Mouse (Mus musculus) embryonic facial prominence, embryonic 10.5 days (tissue): ENCODE measurements around the gene Agap1. TPM values are rescaled to one million over a fixed set of nuclear protein-coding genes. Genes with fewer than 3 reads are reported as not detected.
"Not testable (repeated sequence)": the region's sequence is repeated elsewhere in the genome, so short reads cannot be mapped to it uniquely, and the experiment has no call there.

ENCODE experiments used
- DNase-seq: peaks from one replicate; pipeline ENCODE4 v3.0.0-alpha.2; 2017; ENCODE audit warnings: low spot score
- H3K27ac ChIP-seq: fragments of 300-500 bp; sonication (generic); replicated peaks from 2 replicates; pipeline ENCODE4 v1.5.1; 2016; ENCODE audit warnings: mild to moderate bottlenecking
- H3K27me3 ChIP-seq: fragments of 300-500 bp; sonication (generic); replicated peaks from 2 replicates; pipeline ENCODE4 v1.6.1; 2016; ENCODE audit warnings: low read depth, mild to moderate bottlenecking; ENCODE audit not compliant: poor library complexity, severe bottlenecking
- H3K36me3 ChIP-seq: fragments of 300-500 bp; sonication (generic); replicated peaks from 2 replicates; pipeline ENCODE4 v1.6.1; 2016; ENCODE audit warnings: mild to moderate bottlenecking, moderate library complexity
- H3K4me1 ChIP-seq: fragments of 300-500 bp; sonication (generic); 2 replicates; pipeline ENCODE4 v1.6.1; 2016
- H3K4me3 ChIP-seq: fragments of 300-500 bp; sonication (generic); 2 replicates; pipeline ENCODE4 v1.5.1; 2016; ENCODE audit warnings: mild to moderate bottlenecking, moderate library complexity
- H3K9me3 ChIP-seq: fragments of 300-500 bp; sonication (generic); 2 replicates; pipeline ENCODE4 v1.6.1; 2016; ENCODE audit warnings: mild to moderate bottlenecking
- WGBS: fragments of 180-500 bp; shearing (Covaris S2); methylation state at CpG from one replicate; pipeline ENCODE4 v1.1.7; 2016; 5-methylcytosine and 5-hydroxymethylcytosine counted together
- polyA plus RNA-seq: library from polyadenylated mRNA; unstranded; fragments of >200 nt; fragmentation: Nextera tagmentation; extraction: Ambion mirVana; gene quantifications from 2 replicates; pipeline ENCODE4 v1.2.1, GENCODE M21; 2016

The Agap1 gene
- polyA plus RNA-seq, 1 experiment from 2014 or later = 13.6 TPM

- no peak overlapping the region for H3K4me3 ChIP-seq
- H3K27me3 ChIP-seq = no peaks in the 10 kb centered on the region
- H3K9me3 ChIP-seq = no peaks in the 10 kb centered on the region
- no peak for DNase-seq
- WGBS = 86% methylated on average over 17 of the region's 17 CpGs
- H3K36me3 ChIP-seq = 0 out of 2 replicates have a peak, but pooled peaks cover 3% of the 10 kb centered on the region
- H3K4me1 ChIP-seq = peaks cover 56% of the 10 kb centered on the region
- H3K27ac ChIP-seq = no peak overlapping the region
Observed at GRCm38 (mm10) chr1:89489111-89489971, 34.7 kb downstream of the Agap1 start.

DNA sequence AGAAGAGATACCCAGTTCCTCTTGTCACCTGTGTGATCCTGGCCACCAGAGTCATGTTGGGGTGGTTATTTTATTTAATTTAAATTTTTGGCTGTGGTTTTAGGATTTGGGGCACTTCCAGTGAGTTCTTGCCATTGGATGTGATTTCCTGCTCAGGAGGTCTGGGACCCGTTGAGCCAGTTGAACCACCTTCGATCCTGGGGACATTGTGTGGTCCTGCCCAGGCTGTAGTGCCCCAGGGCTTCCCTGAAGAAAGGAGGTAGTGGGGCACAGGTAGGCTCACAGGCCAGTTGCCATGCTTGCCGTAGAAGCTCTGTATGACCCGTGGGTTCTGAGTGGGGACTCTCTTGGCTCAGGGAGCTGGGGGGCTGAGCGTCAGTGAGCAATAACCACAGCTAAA, 38.6 kb downstream of the Agap1 start:
- 85% methylated on average over 5 of the region's 5 CpGs for WGBS

GRCm38 (mm10) chr1:89494816-89495215, 40.2 kb downstream of the Agap1 start:
- H3K27me3 ChIP-seq = no peaks in the 10 kb centered on the region
- H3K36me3 ChIP-seq = 0 out of 2 replicates have a peak, but pooled peaks cover 3% of the 10 kb centered on the region
- no peaks in the 10 kb centered on the region for H3K9me3 ChIP-seq
- no peak overlapping the region for H3K4me3 ChIP-seq
- H3K27ac ChIP-seq = no peak overlapping the region
- 81% methylated on average over 1 of the region's 1 CpGs for WGBS
- DNase-seq = no peak
- H3K4me1 ChIP-seq = peaks cover 56% of the 10 kb centered on the region

More for the DNA sequence above, 38.6 kb downstream of the Agap1 start:
- Histone ChIP-seq H3K27me3 (no peaks in the 10 kb centered on the region), H3K4me1 (peaks cover 58% of the 10 kb centered on the region), H3K9me3 (no peaks in the 10 kb centered on the region), H3K27ac (no peak overlapping the region), H3K4me3 (no peak overlapping the region), H3K36me3 (0 out of 2 replicates have a peak, but pooled peaks cover 3% of the 10 kb centered on the region)
- DNase-seq = no peak

GRCm38 (mm10) chr1:89496204-89496603, 41.6 kb downstream of the Agap1 start:
- peaks cover 65% of the 10 kb centered on the region for H3K4me1 ChIP-seq
- no peaks in the 10 kb centered on the region for H3K27me3 ChIP-seq
- no peaks in the 10 kb centered on the region for H3K9me3 ChIP-seq
- no peak overlapping the region for H3K4me3 ChIP-seq
- 78% methylated on average over 7 of the region's 7 CpGs for WGBS
- DNase-seq = no peak
- H3K36me3 ChIP-seq = 0 out of 2 replicates have a peak, but pooled peaks cover 3% of the 10 kb centered on the region
- no peak overlapping the region for H3K27ac ChIP-seq

DNA sequence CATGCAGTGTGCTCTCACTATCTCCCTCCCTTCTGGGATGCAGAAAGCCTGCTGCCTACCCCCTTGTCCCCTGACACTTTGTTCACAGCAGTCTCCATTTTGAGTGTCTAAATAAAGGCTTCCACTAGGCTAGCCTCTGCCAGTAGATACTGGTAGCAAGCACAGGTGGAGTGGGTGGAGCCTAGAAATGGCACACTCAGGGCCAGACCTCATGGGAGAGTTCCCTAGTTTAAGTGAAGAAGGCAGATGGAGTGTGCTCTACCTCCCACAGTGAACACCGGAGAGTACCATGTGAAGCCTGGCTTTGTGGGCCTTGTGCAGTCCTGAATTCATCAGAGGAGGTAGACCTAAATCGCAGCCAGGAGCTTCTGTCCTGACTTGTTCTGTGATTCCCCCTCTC, 46.3 kb downstream of the Agap1 start:
- Histone ChIP-seq H3K36me3 (peaks cover 6% of the 10 kb centered on the region; the same call in 1 of the 2 replicates), H3K4me1 (peaks cover 49% of the 10 kb centered on the region), H3K27me3 (no peaks in the 10 kb centered on the region), H3K27ac (no peak overlapping the region), H3K4me3 (no peak overlapping the region), H3K9me3 (peaks cover 3% of the 10 kb centered on the region; the same call in 1 of the 2 replicates)
- no peak for DNase-seq
- WGBS = 82% methylated on average over 2 of the region's 2 CpGs

DNA sequence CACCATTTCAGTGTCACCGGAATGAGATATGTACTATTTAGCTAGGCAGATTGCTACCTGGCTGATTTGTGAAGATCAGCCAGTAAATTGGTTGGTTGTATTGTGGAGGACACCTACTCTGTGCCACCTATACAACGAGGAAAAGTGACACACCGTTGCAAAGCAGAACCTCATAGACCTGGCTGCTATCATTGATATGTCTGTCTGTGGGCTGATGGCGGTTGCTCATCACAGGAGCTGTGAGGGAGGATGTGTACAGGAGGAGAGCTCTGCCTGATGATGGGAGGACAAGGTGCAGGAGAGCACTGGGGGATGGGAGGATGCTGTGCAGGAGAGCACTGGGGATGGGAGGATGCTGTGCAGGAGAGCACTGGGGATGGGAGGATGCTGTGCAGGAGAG, 46.7 kb downstream of the Agap1 start:
- Histone ChIP-seq H3K4me3 (no peak overlapping the region), H3K36me3 (peaks cover 6% of the 10 kb centered on the region; the same call in 1 of the 2 replicates), H3K4me1 (peaks cover 45% of the 10 kb centered on the region), H3K9me3 (peaks cover 3% of the 10 kb centered on the region; the same call in 1 of the 2 replicates), H3K27ac (no peak overlapping the region), H3K27me3 (no peaks in the 10 kb centered on the region)
- 89% methylated on average over 4 of the region's 4 CpGs for WGBS
- DNase-seq = no peak

DNA sequence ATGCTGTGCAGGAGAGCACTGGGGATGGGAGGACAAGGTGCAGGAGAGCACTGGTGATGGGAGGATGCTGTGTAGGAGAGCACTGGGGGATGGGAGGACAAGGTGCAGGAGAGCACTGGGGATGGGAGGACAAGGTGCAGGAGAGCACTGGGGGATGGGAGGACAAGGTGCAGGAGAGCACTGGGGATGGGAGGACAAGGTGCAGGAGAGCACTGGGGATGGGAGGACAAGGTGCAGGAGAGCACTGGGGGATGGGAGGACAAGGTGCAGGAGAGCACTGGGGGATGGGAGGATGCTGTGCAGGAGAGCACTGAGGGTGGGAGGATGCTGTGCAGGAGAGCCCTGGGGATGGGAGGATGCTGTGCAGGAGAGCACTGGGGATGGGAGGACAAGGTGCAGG, 47.3 kb downstream of the Agap1 start:
- not testable (repeated sequence) for H3K27ac ChIP-seq, H3K27me3 ChIP-seq, H3K36me3 ChIP-seq, H3K4me3 ChIP-seq, DNase-seq, H3K9me3 ChIP-seq
- H3K4me1 ChIP-seq = peaks cover 43% of the 10 kb centered on the region

- 59% methylated on average over 2 of the region's 2 CpGs for WGBS
Observed at GRCm38 (mm10) chr1:89509196-89509595, 54.6 kb downstream of the Agap1 start.

DNA sequence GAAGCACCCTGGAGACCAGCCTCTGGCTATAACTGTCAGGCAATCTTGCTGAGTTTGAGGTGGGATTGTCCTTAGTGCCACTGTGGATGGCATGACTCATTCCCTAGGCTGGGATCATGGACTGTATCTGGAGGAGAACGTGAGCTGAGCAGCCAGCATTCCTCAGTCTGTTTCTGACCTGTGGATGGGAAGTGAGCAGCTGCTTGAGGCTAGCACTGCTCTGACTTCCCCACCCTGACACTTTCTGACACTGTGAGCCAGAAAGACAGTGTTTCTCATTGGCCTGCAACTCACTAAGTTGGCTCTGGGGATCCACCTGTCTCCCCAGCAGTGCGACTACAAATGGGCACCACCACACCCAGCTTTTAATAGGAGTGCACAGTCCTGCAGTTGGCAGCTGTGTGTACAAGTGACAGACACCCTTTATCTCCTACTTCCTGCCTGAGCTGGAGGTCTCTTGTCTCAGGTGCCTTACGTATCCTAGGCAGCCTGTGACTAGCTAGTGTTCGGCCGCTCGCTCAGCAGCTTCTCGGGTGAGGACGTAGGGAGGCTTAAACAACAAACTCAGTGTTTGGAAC, 55.2 kb downstream of the Agap1 start:
- no peak for DNase-seq
- no peaks in the 10 kb centered on the region for H3K36me3 ChIP-seq
- no peak overlapping the region for H3K27ac ChIP-seq
- no peaks in the 10 kb centered on the region for H3K9me3 ChIP-seq
- H3K27me3 ChIP-seq = peaks cover 9% of the 10 kb centered on the region; the same call in 1 of the 2 replicates
- no peak overlapping the region for H3K4me3 ChIP-seq
- WGBS = 42% methylated on average over 8 of the region's 8 CpGs
- H3K4me1 ChIP-seq = peaks cover 67% of the 10 kb centered on the region

More at GRCm38 (mm10) chr1:89509196-89509595, 54.6 kb downstream of the Agap1 start:
- Histone ChIP-seq H3K4me1 (peaks cover 64% of the 10 kb centered on the region), H3K9me3 (no peaks in the 10 kb centered on the region), H3K36me3 (peaks cover 2% of the 10 kb centered on the region; the same call in 1 of the 2 replicates), H3K27me3 (peaks cover 2% of the 10 kb centered on the region; the same call in 1 of the 2 replicates), H3K27ac (no peak overlapping the region), H3K4me3 (no peak overlapping the region)
- no peak for DNase-seq

GRCm38 (mm10) chr1:89510731-89511130, 56.1 kb downstream of the Agap1 start:
- H3K36me3 ChIP-seq = no peaks in the 10 kb centered on the region

GRCm38 (mm10) chr1:89513616-89514283, 59.1 kb downstream of the Agap1 start:
- H3K27me3 ChIP-seq = peaks cover 27% of the 10 kb centered on the region; the same call in 1 of the 2 replicates
- no peaks in the 10 kb centered on the region for H3K36me3 ChIP-seq
- no peak overlapping the region for H3K27ac ChIP-seq
- no peak for DNase-seq
- peaks cover 94% of the 10 kb centered on the region for H3K4me1 ChIP-seq
- no peaks in the 10 kb centered on the region for H3K9me3 ChIP-seq
- H3K4me3 ChIP-seq = no peak overlapping the region
- 73% methylated on average over 8 of the region's 8 CpGs for WGBS

More at GRCm38 (mm10) chr1:89510731-89511130, 56.1 kb downstream of the Agap1 start:
- Histone ChIP-seq H3K9me3 (no peaks in the 10 kb centered on the region), H3K27me3 (peaks cover 18% of the 10 kb centered on the region; the same call in 1 of the 2 replicates), H3K27ac (no peak overlapping the region), H3K4me1 (peaks cover 74% of the 10 kb centered on the region), H3K4me3 (no peak overlapping the region)
- WGBS = 48% methylated on average over 8 of the region's 8 CpGs
- DNase-seq = no peak

DNA sequence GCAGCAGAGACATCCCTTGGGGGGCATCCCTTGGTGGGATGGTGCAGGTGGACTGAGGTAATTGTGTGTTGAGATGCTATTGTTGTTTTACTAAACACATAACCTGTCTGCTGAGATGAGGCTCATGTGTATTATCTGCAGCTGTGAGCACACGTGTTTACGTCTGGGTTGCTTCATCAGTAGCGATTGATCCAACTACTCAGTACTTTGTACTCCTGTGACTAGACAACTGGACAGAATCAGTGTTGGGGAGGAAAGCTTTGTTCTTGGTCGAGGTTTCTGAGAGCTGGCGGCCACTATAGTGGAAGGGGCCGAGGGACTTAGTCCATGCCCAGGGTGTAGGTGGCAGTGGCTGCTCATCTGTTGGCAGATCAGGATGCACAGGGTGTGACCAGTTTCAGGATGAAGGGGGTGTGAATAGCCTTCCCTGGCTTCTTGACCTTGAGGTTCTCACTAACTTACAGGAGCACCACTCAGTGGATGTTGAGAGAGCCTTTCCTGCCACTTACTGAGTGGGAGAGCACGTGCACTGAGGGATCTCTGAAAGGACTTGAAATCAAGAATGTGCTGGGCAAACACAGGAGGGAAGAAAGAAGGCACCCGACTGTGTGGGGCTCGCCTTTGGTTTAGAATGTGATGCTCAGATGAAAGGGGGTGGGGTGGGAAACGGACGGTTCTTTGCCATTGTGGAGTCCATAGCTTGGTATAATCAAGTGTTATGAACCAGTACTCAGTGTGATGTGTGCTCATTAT, 61.4 kb downstream of the Agap1 start:
- H3K27me3 ChIP-seq = peaks cover 27% of the 10 kb centered on the region; the same call in 1 of the 2 replicates
- 77% methylated on average over 11 of the region's 11 CpGs for WGBS
- H3K4me1 ChIP-seq = peaks cover 96% of the 10 kb centered on the region
- DNase-seq = no peak
- no peaks in the 10 kb centered on the region for H3K9me3 ChIP-seq
- no peaks in the 10 kb centered on the region for H3K36me3 ChIP-seq
- H3K27ac ChIP-seq = no peak overlapping the region
- H3K4me3 ChIP-seq = no peak overlapping the region
